Mouse (Mus musculus): ENCODE measurements around the gene Cxcl16. TPM values are rescaled to one million over a fixed set of nuclear protein-coding genes. Genes with fewer than 3 reads are reported as not detected.
A peak's percentile ranks its signal among the peaks of the same experiment; 100 is the strongest.

Cxcl16 gene
- polyA plus RNA-seq, 1 experiment, result not detected

- no peak for TF ChIP-seq POLR2A (IDR thresholded peaks at IDR 0.05; ENCODE audit: insufficient read depth, low read depth, low read length)
- no peak for TF ChIP-seq CTCF (IDR thresholded peaks at IDR 0.05; ENCODE audit: insufficient read depth, low read depth, low read length)
- Histone ChIP-seq H3K27ac (ENCODE audit: insufficient read depth, low read depth, low read length) (no peak overlapping the region), H3K4me1 (ENCODE audit: control insufficient read depth, insufficient read depth, low read length) (peaks cover 14% of the 10 kb centered on the region), H3K4me3 (ENCODE audit: insufficient read depth, low read depth, low read length) (no peak overlapping the region)
- 87% methylated on average over 5 of the region's 5 CpGs for WGBS
Measured at GRCm38 (mm10) chr11:70463970-70464369, 4.2 kb upstream of the Cxcl16 start.

GRCm38 (mm10) chr11:70458688-70459600 is 840 bp downstream of the Cxcl16 start, which contains the start of gene Zmynd15:
TSS of gene Zmynd15 (plus strand) at chr11:70459433.
- TF ChIP-seq POLR2A (IDR thresholded peaks at IDR 0.05; ENCODE audit: insufficient read depth, low read depth, low read length) (no peak), CTCF (IDR thresholded peaks at IDR 0.05; ENCODE audit: insufficient read depth, low read depth, low read length) (no peak)
- WGBS, result 21% methylated on average over 32 of the region's 32 CpGs
- Histone ChIP-seq H3K4me3 (ENCODE audit: insufficient read depth, low read depth, low read length) (peak within 1 kb of the TSS; percentile 48), H3K27ac (ENCODE audit: insufficient read depth, low read depth, low read length) (no peak within 1 kb of the TSS), H3K4me1 (ENCODE audit: control insufficient read depth, insufficient read depth, low read length) (peaks cover 8% of the 10 kb centered on the region)

GRCm38 (mm10) chr11:70453261-70454044 is 6.3 kb downstream of the Cxcl16 start:
- Histone ChIP-seq H3K4me1 (ENCODE audit: control insufficient read depth, insufficient read depth, low read length) (peaks cover 3% of the 10 kb centered on the region; the same call in 1 of the 2 replicates), H3K4me3 (ENCODE audit: insufficient read depth, low read depth, low read length) (no peak overlapping the region), H3K27ac (ENCODE audit: insufficient read depth, low read depth, low read length) (no peak overlapping the region)
- 92% methylated on average over 9 of the region's 9 CpGs for WGBS
- TF ChIP-seq CTCF (IDR thresholded peaks at IDR 0.05; ENCODE audit: insufficient read depth, low read depth, low read length), result no peak
- TF ChIP-seq POLR2A (IDR thresholded peaks at IDR 0.05; ENCODE audit: insufficient read depth, low read depth, low read length), result no peak

- Histone ChIP-seq H3K27ac (ENCODE audit: insufficient read depth, low read depth, low read length) (peak within 1 kb of the TSS; percentile 96), H3K4me3 (ENCODE audit: insufficient read depth, low read depth, low read length) (peak within 1 kb of the TSS; percentile 75), H3K4me1 (ENCODE audit: control insufficient read depth, insufficient read depth, low read length) (peaks cover 3% of the 10 kb centered on the region; the same call in 1 of the 2 replicates)
- WGBS, result under 1% methylated on average over 46 of the region's 46 CpGs
- TF ChIP-seq CTCF (IDR thresholded peaks at IDR 0.05; ENCODE audit: insufficient read depth, low read depth, low read length), result peak; percentile 83
- TF ChIP-seq POLR2A (IDR thresholded peaks at IDR 0.05; ENCODE audit: insufficient read depth, low read depth, low read length), result peak; percentile 75
Measured at GRCm38 (mm10) chr11:70451797-70452498, 7.8 kb downstream of the Cxcl16 start, which contains the start of gene Med11. TSS of gene Med11 (plus strand) at chr11:70451919.

- TF ChIP-seq POLR2A (IDR thresholded peaks at IDR 0.05; ENCODE audit: insufficient read depth, low read depth, low read length) (no peak), CTCF (IDR thresholded peaks at IDR 0.05; ENCODE audit: insufficient read depth, low read depth, low read length) (no peak)
- 82% methylated on average over 2 of the region's 2 CpGs for WGBS
- peaks cover 3% of the 10 kb centered on the region; the same call in 1 of the 2 replicates for H3K4me1 ChIP-seq (ENCODE audit: control insufficient read depth, insufficient read depth, low read length)
- H3K4me3 ChIP-seq (ENCODE audit: insufficient read depth, low read depth, low read length), result no peak overlapping the region
- no peak overlapping the region for H3K27ac ChIP-seq (ENCODE audit: insufficient read depth, low read depth, low read length)
Measured at GRCm38 (mm10) chr11:70450926-70451325, 8.9 kb downstream of the Cxcl16 start.

GRCm38 (mm10) chr11:70447373-70447772 is 12.4 kb downstream of the Cxcl16 start:
- no peak overlapping the region for H3K4me3 ChIP-seq (ENCODE audit: insufficient read depth, low read depth, low read length)
- TF ChIP-seq POLR2A (IDR thresholded peaks at IDR 0.05; ENCODE audit: insufficient read depth, low read depth, low read length), result no peak
- TF ChIP-seq CTCF (IDR thresholded peaks at IDR 0.05; ENCODE audit: insufficient read depth, low read depth, low read length), result no peak
- no peaks in the 10 kb centered on the region for H3K4me1 ChIP-seq (ENCODE audit: control insufficient read depth, insufficient read depth, low read length)
- whole genome bisulfite sequencing, result 73% methylated on average over 1 of the region's 1 CpGs
- no peak overlapping the region for H3K27ac ChIP-seq (ENCODE audit: insufficient read depth, low read depth, low read length)

- Histone ChIP-seq H3K4me3 (ENCODE audit: insufficient read depth, low read depth, low read length) (no peak overlapping the region), H3K4me1 (ENCODE audit: control insufficient read depth, insufficient read depth, low read length) (no peaks in the 10 kb centered on the region), H3K27ac (ENCODE audit: insufficient read depth, low read depth, low read length) (no peak overlapping the region)
- TF ChIP-seq POLR2A (IDR thresholded peaks at IDR 0.05; ENCODE audit: insufficient read depth, low read depth, low read length) (no peak), CTCF (IDR thresholded peaks at IDR 0.05; ENCODE audit: insufficient read depth, low read depth, low read length) (no peak)
- WGBS, result 54% methylated on average over 3 of the region's 3 CpGs
Measured at GRCm38 (mm10) chr11:70446756-70447155, 13.0 kb downstream of the Cxcl16 start.

GRCm38 (mm10) chr11:70444667-70445066 is 15.1 kb downstream of the Cxcl16 start:
- Histone ChIP-seq H3K4me1 (ENCODE audit: control insufficient read depth, insufficient read depth, low read length) (no peaks in the 10 kb centered on the region), H3K4me3 (ENCODE audit: insufficient read depth, low read depth, low read length) (no peak overlapping the region), H3K27ac (ENCODE audit: insufficient read depth, low read depth, low read length) (no peak overlapping the region)
- no peak for TF ChIP-seq POLR2A (IDR thresholded peaks at IDR 0.05; ENCODE audit: insufficient read depth, low read depth, low read length)
- no peak for TF ChIP-seq CTCF (IDR thresholded peaks at IDR 0.05; ENCODE audit: insufficient read depth, low read depth, low read length)
- WGBS, result 74% methylated on average over 6 of the region's 6 CpGs

Measured in olfactory bulb, adult 2 months (tissue).